Mouse (Mus musculus): ENCODE data around the gene Dbi. TPM values are rescaled to one million over a fixed set of nuclear protein-coding genes. Genes with fewer than 3 reads are reported as not detected.

The Dbi gene
- polyA plus RNA-seq, 1 experiment, result 137 TPM

- Histone ChIP-seq H3K4me3 (replicated peaks; ENCODE audit: control insufficient read depth, low read depth, low read length) (no peak overlapping the region), H3K4me1 (ENCODE audit: control insufficient read depth, insufficient read depth, low read length) (no peaks in the 10 kb centered on the region; the same call in 1 of the 2 replicates), H3K27ac (ENCODE audit: control insufficient read depth, insufficient read depth, low read depth, low read length, poor library complexity) (no peak overlapping the region)
- no peak for TF ChIP-seq POLR2A (IDR thresholded peaks at IDR 0.05; ENCODE audit: borderline replicate concordance, control insufficient read depth, low read depth, low read length)
- no peak for TF ChIP-seq CTCF (IDR thresholded peaks at IDR 0.05; ENCODE audit: control insufficient read depth, insufficient read depth, low read length)
- 92% methylated on average over 11 of the region's 11 CpGs for WGBS
Observed at GRCm38 (mm10) chr1:120116106-120116505, 4.8 kb downstream of the Dbi start.

- no peak for TF ChIP-seq CTCF (IDR thresholded peaks at IDR 0.05; ENCODE audit: control insufficient read depth, insufficient read depth, low read length)
- TF ChIP-seq POLR2A (IDR thresholded peaks at IDR 0.05; ENCODE audit: borderline replicate concordance, control insufficient read depth, low read depth, low read length), result no peak
- Histone ChIP-seq H3K4me1 (ENCODE audit: control insufficient read depth, insufficient read depth, low read length) (no peaks in the 10 kb centered on the region; the same call in 1 of the 2 replicates), H3K27ac (ENCODE audit: control insufficient read depth, insufficient read depth, low read depth, low read length, poor library complexity) (no peak overlapping the region)
Observed at GRCm38 (mm10) chr1:120115671-120116081, 5.2 kb downstream of the Dbi start.

GRCm38 (mm10) chr1:120112251-120113187 is 8.4 kb downstream of the Dbi start:
- Histone ChIP-seq H3K4me3 (replicated peaks; ENCODE audit: control insufficient read depth, low read depth, low read length) (no peak overlapping the region), H3K27ac (ENCODE audit: control insufficient read depth, insufficient read depth, low read depth, low read length, poor library complexity) (no peak overlapping the region), H3K4me1 (ENCODE audit: control insufficient read depth, insufficient read depth, low read length) (no peaks in the 10 kb centered on the region)
- 37% methylated on average over 12 of the region's 12 CpGs for WGBS
- no peak for TF ChIP-seq CTCF (IDR thresholded peaks at IDR 0.05; ENCODE audit: control insufficient read depth, insufficient read depth, low read length)
- TF ChIP-seq POLR2A (IDR thresholded peaks at IDR 0.05; ENCODE audit: borderline replicate concordance, control insufficient read depth, low read depth, low read length), result no peak

More at GRCm38 (mm10) chr1:120115671-120116081, 5.2 kb downstream of the Dbi start:
- H3K4me3 ChIP-seq (replicated peaks; ENCODE audit: control insufficient read depth, low read depth, low read length), result no peak overlapping the region
- WGBS, result 88% methylated on average over 9 of the region's 9 CpGs

GRCm38 (mm10) chr1:120111766-120112165 is 9.1 kb downstream of the Dbi start:
- Histone ChIP-seq H3K4me3 (replicated peaks; ENCODE audit: control insufficient read depth, low read depth, low read length) (no peak overlapping the region), H3K4me1 (ENCODE audit: control insufficient read depth, insufficient read depth, low read length) (no peaks in the 10 kb centered on the region), H3K27ac (ENCODE audit: control insufficient read depth, insufficient read depth, low read depth, low read length, poor library complexity) (no peak overlapping the region)
- WGBS, result 84% methylated on average over 8 of the region's 8 CpGs
- no peak for TF ChIP-seq CTCF (IDR thresholded peaks at IDR 0.05; ENCODE audit: control insufficient read depth, insufficient read depth, low read length)
- TF ChIP-seq POLR2A (IDR thresholded peaks at IDR 0.05; ENCODE audit: borderline replicate concordance, control insufficient read depth, low read depth, low read length), result no peak

GRCm38 (mm10) chr1:120109741-120110432 is 11.0 kb downstream of the Dbi start:
- H3K4me3 ChIP-seq (replicated peaks; ENCODE audit: control insufficient read depth, low read depth, low read length), result no peak overlapping the region
- 85% methylated on average over 19 of the region's 19 CpGs for WGBS
- no peaks in the 10 kb centered on the region for H3K4me1 ChIP-seq (ENCODE audit: control insufficient read depth, insufficient read depth, low read length)
- no peak for TF ChIP-seq POLR2A (IDR thresholded peaks at IDR 0.05; ENCODE audit: borderline replicate concordance, control insufficient read depth, low read depth, low read length)
- TF ChIP-seq CTCF (IDR thresholded peaks at IDR 0.05; ENCODE audit: control insufficient read depth, insufficient read depth, low read length), result no peak
- H3K27ac ChIP-seq (ENCODE audit: control insufficient read depth, insufficient read depth, low read depth, low read length, poor library complexity), result no peak overlapping the region

GRCm38 (mm10) chr1:120105556-120105959 is 15.3 kb downstream of the Dbi start:
- TF ChIP-seq POLR2A (IDR thresholded peaks at IDR 0.05; ENCODE audit: borderline replicate concordance, control insufficient read depth, low read depth, low read length) (no peak), CTCF (IDR thresholded peaks at IDR 0.05; ENCODE audit: control insufficient read depth, insufficient read depth, low read length) (no peak)
- no peak overlapping the region for H3K4me3 ChIP-seq (replicated peaks; ENCODE audit: control insufficient read depth, low read depth, low read length)
- 52% methylated on average over 5 of the region's 5 CpGs for WGBS
- no peak overlapping the region for H3K27ac ChIP-seq (ENCODE audit: control insufficient read depth, insufficient read depth, low read depth, low read length, poor library complexity)
- H3K4me1 ChIP-seq (ENCODE audit: control insufficient read depth, insufficient read depth, low read length), result peaks cover 1% of the 10 kb centered on the region; the same call in 1 of the 2 replicates

GRCm38 (mm10) chr1:120101227-120101609 is 19.7 kb downstream of the Dbi start:
- Histone ChIP-seq H3K4me1 (ENCODE audit: control insufficient read depth, insufficient read depth, low read length) (peaks cover 2% of the 10 kb centered on the region; the same call in 1 of the 2 replicates), H3K4me3 (replicated peaks; ENCODE audit: control insufficient read depth, low read depth, low read length) (no peak overlapping the region), H3K27ac (ENCODE audit: control insufficient read depth, insufficient read depth, low read depth, low read length, poor library complexity) (no peak overlapping the region)
- 70% methylated on average over 3 of the region's 3 CpGs for WGBS
- TF ChIP-seq CTCF (IDR thresholded peaks at IDR 0.05; ENCODE audit: control insufficient read depth, insufficient read depth, low read length) (no peak), POLR2A (IDR thresholded peaks at IDR 0.05; ENCODE audit: borderline replicate concordance, control insufficient read depth, low read depth, low read length) (no peak)
